Mouse (Mus musculus) olfactory bulb, adult 2 months (tissue): Measurements from ENCODE around the gene Csnk1d.

Experiments
- CTCF ChIP-seq: fragments of 200-500 bp; IDR thresholded peaks from 2 replicates; pipeline ENCODE4 v1.5.1; 2012; ENCODE audit warnings: low read depth, mild to moderate bottlenecking, low read length, moderate library complexity; ENCODE audit not compliant: insufficient read depth
- POLR2A ChIP-seq: fragments of 200-500 bp; IDR thresholded peaks from 2 replicates; pipeline ENCODE4 v1.6.1; 2012; ENCODE audit warnings: mild to moderate bottlenecking, low read depth, low read length, moderate library complexity; ENCODE audit not compliant: insufficient read depth

- no peak for TF ChIP-seq POLR2A
- TF ChIP-seq CTCF: no peak
These were observed 31.6 kb downstream of the Csnk1d start for GRCm38 (mm10) chr11:120959564-120959963.
